Mouse (Mus musculus) G1E (cell line): ENCODE data around the gene Pik3cd.

Experiments used
- CTCF ChIP-seq: IDR thresholded peaks from 2 replicates; pipeline ENCODE4 v1.5.1; 2012; ENCODE audit warnings: low read depth, low read length, inconsistent platforms, mixed read lengths
- TAL1 ChIP-seq: conservative IDR thresholded peaks from 2 replicates; pipeline ENCODE4 v1.6.1; 2012; ENCODE audit warnings: low read depth, low read length, inconsistent platforms, mixed read lengths

GRCm38 (mm10) chr4:149607591-149608308 is 94.6 kb downstream of the Pik3cd start:
- TF ChIP-seq TAL1 (no peak), CTCF (no peak)
